Mouse (Mus musculus) brain, embryonic 14.5 days (tissue): ENCODE data around the gene Mtx3.

ENCODE experiments used
- CTCF ChIP-seq: fragments of 200-500 bp; IDR thresholded peaks from 2 replicates; pipeline ENCODE4 v1.5.1; 2012; ENCODE audit warnings: inconsistent platforms, mild to moderate bottlenecking, moderate library complexity, borderline replicate concordance; ENCODE audit not compliant: insufficient read depth, insufficient read length; ENCODE audit errors: extremely low read depth
- POLR2A ChIP-seq: fragments of 200-500 bp; IDR thresholded peaks from 2 replicates; pipeline ENCODE4 v1.6.1; 2012; ENCODE audit warnings: mild to moderate bottlenecking, inconsistent platforms, borderline replicate concordance; ENCODE audit not compliant: poor library complexity, insufficient read depth, insufficient read length, severe bottlenecking; ENCODE audit errors: extremely low read depth

DNA sequence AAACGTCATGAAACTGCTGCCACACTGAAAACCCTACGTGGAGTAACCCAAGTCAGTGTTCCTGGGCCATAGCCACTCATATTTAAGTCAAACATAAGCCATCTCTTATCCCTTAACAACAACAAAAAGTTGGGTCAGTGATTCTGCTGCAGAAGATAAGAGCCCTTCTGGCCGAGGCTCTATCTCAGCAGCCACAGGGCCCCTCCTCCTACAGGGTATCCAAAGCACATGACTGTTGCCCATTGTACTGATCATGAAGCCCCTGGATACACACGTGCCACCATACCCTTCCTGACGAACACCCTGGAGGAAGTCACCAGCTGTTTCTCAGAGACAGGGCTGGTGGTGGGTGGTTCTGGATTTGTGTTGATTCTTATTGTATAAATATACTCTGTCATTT lies 3.4 kb downstream of the Mtx3 start:
- TF ChIP-seq POLR2A: no peak
- no peak for TF ChIP-seq CTCF
